Mouse (Mus musculus) lung, embryonic 15.5 days (tissue): ENCODE data around the gene H2-Oa. TPM values are rescaled to one million over a fixed set of nuclear protein-coding genes. Genes with fewer than 3 reads are reported as not detected.

ENCODE experiments used
- ATAC-seq: fragments of 200-750 bp; cut with Nextera tagmentation; 2 replicates; pipeline ENCODE4 v1.8.0; 2017; ENCODE audit warnings: moderate number of reproducible peaks, borderline replicate concordance; ENCODE audit not compliant: low FRiP score, low TSS enrichment; ENCODE audit errors: extremely low read depth
- H3K27ac ChIP-seq: fragments of 300-500 bp; sonication (generic); 2 replicates; pipeline ENCODE4 v1.5.1; 2015; ENCODE audit warnings: moderate library complexity, mild to moderate bottlenecking, inconsistent platforms
- H3K27me3 ChIP-seq: fragments of 300-500 bp; sonication (generic); 2 replicates; pipeline ENCODE4 v1.6.1; 2015; ENCODE audit warnings: inconsistent platforms
- H3K36me3 ChIP-seq: fragments of 300-500 bp; sonication (generic); 2 replicates; pipeline ENCODE4 v1.6.1; 2015; ENCODE audit warnings: inconsistent platforms
- H3K4me1 ChIP-seq: fragments of 300-500 bp; sonication (generic); 2 replicates; pipeline ENCODE4 v1.6.1; 2015; ENCODE audit warnings: inconsistent platforms
- H3K4me2 ChIP-seq: fragments of 300-500 bp; sonication (generic); 2 replicates; pipeline ENCODE4 v1.6.1; 2015; ENCODE audit warnings: inconsistent platforms, mild to moderate bottlenecking, moderate library complexity
- H3K4me3 ChIP-seq: fragments of 300-500 bp; sonication (generic); 2 replicates; pipeline ENCODE4 v1.5.1; 2015; ENCODE audit warnings: mild to moderate bottlenecking, inconsistent platforms
- H3K9ac ChIP-seq: fragments of 300-500 bp; sonication (generic); 2 replicates; pipeline ENCODE4 v1.6.1; 2015; ENCODE audit warnings: inconsistent platforms
- H3K9me3 ChIP-seq: fragments of 300-500 bp; sonication (generic); 2 replicates; pipeline ENCODE4 v1.6.1; 2016; ENCODE audit warnings: inconsistent platforms
- WGBS: fragments of 180-500 bp; shearing (Covaris S2); methylation state at CpG from one replicate; pipeline ENCODE4 v1.1.7; 2015; 5-methylcytosine and 5-hydroxymethylcytosine counted together
- polyA plus RNA-seq: library from polyadenylated mRNA; unstranded; fragments of >200 nt; fragmentation: Nextera tagmentation; extraction: Ambion mirVana; gene quantifications from 2 replicates; pipeline ENCODE4 v1.2.1, GENCODE M21; 2015

The H2-Oa gene
- polyA plus RNA-seq, 1 experiment from 2014 or later: 1.0 TPM

DNA sequence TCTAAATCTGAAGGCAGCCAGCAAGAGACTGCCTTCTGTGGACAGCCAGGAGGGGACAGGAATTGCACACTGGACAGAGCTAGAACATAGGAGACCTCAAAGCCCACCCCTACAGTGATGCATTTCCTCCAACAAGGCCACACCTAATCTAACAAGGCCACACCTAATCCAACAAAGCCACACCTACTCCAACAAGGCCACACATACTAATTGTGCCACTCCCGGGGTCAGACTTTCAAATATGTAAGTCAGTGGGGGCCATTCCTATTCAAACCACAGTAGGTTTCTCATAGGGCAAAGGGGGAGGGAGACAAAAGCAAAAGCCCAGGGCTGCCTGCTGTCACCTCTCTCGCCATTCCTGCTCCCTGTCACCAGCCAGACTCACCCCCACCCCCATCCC is 4.8 kb upstream of the H2-Oa start:
- Histone ChIP-seq H3K4me2 (no peak overlapping the region), H3K4me1 (0 out of 2 replicates have a peak, but pooled peaks cover 3% of the 10 kb centered on the region), H3K36me3 (no peaks in the 10 kb centered on the region), H3K9me3 (no peaks in the 10 kb centered on the region), H3K4me3 (no peak overlapping the region), H3K9ac (no peak overlapping the region), H3K27ac (no peak overlapping the region), H3K27me3 (peaks cover 8% of the 10 kb centered on the region; the same call in 1 of the 2 replicates)
- no peak for ATAC-seq
- 28% methylated on average over 2 of the region's 2 CpGs for WGBS

GRCm38 (mm10) chr17:34088124-34088523 is 4.0 kb upstream of the H2-Oa start:
- H3K36me3 ChIP-seq: no peaks in the 10 kb centered on the region
- ATAC-seq: no peak
- 68% methylated on average over 11 of the region's 11 CpGs for WGBS

GRCm38 (mm10) chr17:34090923-34091322 is 1.2 kb upstream of the H2-Oa start:
- Histone ChIP-seq H3K36me3 (no peaks in the 10 kb centered on the region), H3K4me2 (no peak overlapping the region), H3K27me3 (peaks cover 4% of the 10 kb centered on the region; the same call in 1 of the 2 replicates), H3K27ac (no peak overlapping the region), H3K9me3 (no peaks in the 10 kb centered on the region), H3K9ac (no peak overlapping the region), H3K4me3 (no peak overlapping the region), H3K4me1 (0 out of 2 replicates have a peak, but pooled peaks cover 8% of the 10 kb centered on the region)
- no peak for ATAC-seq
- WGBS: 52% methylated on average over 7 of the region's 7 CpGs

More at GRCm38 (mm10) chr17:34088124-34088523, 4.0 kb upstream of the H2-Oa start:
- peaks cover 8% of the 10 kb centered on the region; the same call in 1 of the 2 replicates for H3K27me3 ChIP-seq
- H3K4me1 ChIP-seq: 0 out of 2 replicates have a peak, but pooled peaks cover 3% of the 10 kb centered on the region
- H3K4me3 ChIP-seq: no peak overlapping the region
- no peak overlapping the region for H3K9ac ChIP-seq
- H3K27ac ChIP-seq: no peak overlapping the region
- H3K9me3 ChIP-seq: no peaks in the 10 kb centered on the region
- H3K4me2 ChIP-seq: no peak overlapping the region

DNA sequence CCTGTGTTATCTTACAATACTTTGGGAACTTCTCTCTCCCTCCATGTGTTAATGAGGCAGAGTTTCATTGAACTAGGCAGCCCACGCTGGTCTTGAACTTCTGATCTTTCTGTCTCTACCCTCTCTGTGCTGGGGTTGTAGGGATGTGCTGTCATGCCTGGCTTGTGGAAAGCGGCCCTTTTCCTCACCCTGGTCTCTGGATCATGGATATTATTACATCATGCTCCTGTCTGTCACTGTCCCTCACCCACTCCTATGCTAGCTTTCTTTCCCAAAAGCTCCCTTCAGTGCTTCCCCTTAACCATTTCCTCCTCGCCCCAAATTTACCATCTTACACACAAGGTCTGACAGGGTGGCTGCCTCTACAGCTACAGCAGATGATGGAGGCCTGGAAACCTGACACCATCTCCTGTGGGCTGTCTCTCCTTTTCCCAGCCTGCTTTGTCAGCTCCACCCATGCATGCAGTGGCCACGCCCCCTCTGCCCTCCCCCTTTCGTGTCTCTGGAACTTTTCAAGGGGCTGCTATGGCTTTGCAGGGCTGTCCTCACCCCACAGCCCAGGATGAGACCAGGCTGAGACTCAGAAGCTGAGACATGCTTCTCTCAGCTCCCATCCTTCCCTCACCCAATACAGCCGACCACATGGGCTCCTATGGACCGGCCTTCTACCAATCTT is 1.2 kb downstream of the H2-Oa start:
- peak; percentile 62; the same call in 1 of the 2 replicates for ATAC-seq
- H3K36me3 ChIP-seq: no peaks in the 10 kb centered on the region
- H3K9me3 ChIP-seq: no peaks in the 10 kb centered on the region
- no peak overlapping the region for H3K9ac ChIP-seq
- H3K27ac ChIP-seq: no peak overlapping the region
- WGBS: 23% methylated on average over 7 of the region's 7 CpGs
- 0 out of 2 replicates have a peak, but pooled peaks cover 5% of the 10 kb centered on the region for H3K4me1 ChIP-seq
- H3K4me3 ChIP-seq: no peak overlapping the region
- H3K27me3 ChIP-seq: peaks cover 4% of the 10 kb centered on the region; the same call in 1 of the 2 replicates
- peak overlapping the region; percentile 2; the same call in 1 of the 2 replicates for H3K4me2 ChIP-seq

GRCm38 (mm10) chr17:34094283-34095035 is 2.3 kb downstream of the H2-Oa start:
- 83% methylated on average over 27 of the region's 27 CpGs for WGBS
- Histone ChIP-seq H3K4me2 (no peak overlapping the region), H3K4me3 (no peak overlapping the region), H3K9me3 (no peaks in the 10 kb centered on the region), H3K27me3 (peaks cover 4% of the 10 kb centered on the region; the same call in 1 of the 2 replicates), H3K36me3 (no peaks in the 10 kb centered on the region), H3K4me1 (0 out of 2 replicates have a peak, but pooled peaks cover 12% of the 10 kb centered on the region), H3K9ac (no peak overlapping the region), H3K27ac (no peak overlapping the region)
- ATAC-seq: no peak; the same call in 1 of the 2 replicates

DNA sequence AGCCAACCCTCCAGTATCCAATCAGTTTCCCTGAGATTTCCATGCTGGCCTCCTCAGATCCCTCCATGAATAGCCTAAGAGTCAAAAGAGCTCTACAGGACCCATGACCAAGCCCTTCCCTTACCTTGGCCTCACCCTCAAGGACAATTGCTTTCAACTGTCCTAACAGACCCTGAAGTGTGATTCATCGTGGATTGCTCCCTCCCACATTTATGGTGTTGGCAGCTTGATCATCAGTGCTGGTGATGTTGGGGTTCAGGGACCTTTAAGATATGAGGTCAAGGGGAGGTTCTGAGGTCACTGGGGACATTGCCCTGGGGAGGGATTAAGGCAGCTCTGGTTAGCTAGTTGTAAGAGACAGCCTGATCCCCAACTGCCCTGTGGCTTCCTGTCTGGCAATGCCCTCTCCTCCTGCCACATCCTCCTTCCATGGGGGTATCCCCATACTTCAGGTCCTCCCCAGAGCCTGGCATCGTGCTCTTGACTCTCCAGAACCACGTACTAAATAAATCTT is 4.4 kb downstream of the H2-Oa start:
- Histone ChIP-seq H3K9ac (no peak overlapping the region), H3K36me3 (no peaks in the 10 kb centered on the region), H3K27me3 (peaks cover 4% of the 10 kb centered on the region; the same call in 1 of the 2 replicates), H3K4me1 (peaks cover 16% of the 10 kb centered on the region; the same call in 1 of the 2 replicates), H3K9me3 (no peaks in the 10 kb centered on the region), H3K4me3 (no peak overlapping the region), H3K4me2 (no peak overlapping the region), H3K27ac (no peak overlapping the region)
- no peak for ATAC-seq
- 75% methylated on average over 3 of the region's 3 CpGs for WGBS

- H3K4me2 ChIP-seq: no peak overlapping the region
- no peak overlapping the region for H3K4me3 ChIP-seq
- peaks cover 18% of the 10 kb centered on the region; the same call in 1 of the 2 replicates for H3K4me1 ChIP-seq
- 59% methylated on average over 5 of the region's 5 CpGs for WGBS
- no peak overlapping the region for H3K9ac ChIP-seq
- ATAC-seq: no peak
- no peak overlapping the region for H3K27ac ChIP-seq
- H3K27me3 ChIP-seq: peaks cover under 1% of the 10 kb centered on the region; the same call in 1 of the 2 replicates
- H3K36me3 ChIP-seq: no peaks in the 10 kb centered on the region
- no peaks in the 10 kb centered on the region for H3K9me3 ChIP-seq
These were observed 5.1 kb downstream of the H2-Oa start for GRCm38 (mm10) chr17:34097272-34097671.

GRCm38 (mm10) chr17:34098709-34099479 is 6.8 kb downstream of the H2-Oa start:
- Histone ChIP-seq H3K27me3 (no peaks in the 10 kb centered on the region), H3K27ac (no peak overlapping the region), H3K36me3 (no peaks in the 10 kb centered on the region), H3K9ac (no peak overlapping the region), H3K9me3 (no peaks in the 10 kb centered on the region), H3K4me2 (no peak overlapping the region), H3K4me3 (no peak overlapping the region), H3K4me1 (peaks cover 14% of the 10 kb centered on the region; the same call in 1 of the 2 replicates)
- WGBS: 28% methylated on average over 10 of the region's 10 CpGs
- ATAC-seq: no peak

DNA sequence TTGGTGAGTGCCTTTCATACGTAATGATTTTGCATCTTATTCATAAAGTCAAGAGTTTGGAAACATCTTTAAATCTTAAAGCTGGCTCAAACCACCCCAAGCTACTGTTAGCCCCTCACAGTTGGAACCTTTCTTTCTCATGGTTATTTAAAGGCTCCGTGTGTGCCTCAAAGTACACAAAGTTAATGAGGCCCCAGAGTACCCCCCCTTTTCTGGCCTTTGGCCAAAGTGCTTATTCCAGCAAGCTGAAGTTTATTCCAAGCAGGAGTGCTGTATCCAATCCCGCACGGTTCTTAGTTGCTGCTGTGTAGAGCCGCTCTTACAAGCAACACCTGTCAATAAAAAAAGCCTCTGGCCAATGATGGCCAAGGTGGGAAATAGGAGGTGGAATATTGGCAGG is 7.4 kb downstream of the H2-Oa start:
- Histone ChIP-seq H3K27me3 (no peaks in the 10 kb centered on the region), H3K4me1 (peaks cover 14% of the 10 kb centered on the region; the same call in 1 of the 2 replicates), H3K4me2 (no peak overlapping the region), H3K27ac (no peak overlapping the region), H3K36me3 (no peaks in the 10 kb centered on the region), H3K9me3 (no peaks in the 10 kb centered on the region), H3K4me3 (no peak overlapping the region), H3K9ac (no peak overlapping the region)
- ATAC-seq: no peak
- WGBS: 30% methylated on average over 5 of the region's 5 CpGs

- H3K36me3 ChIP-seq: no peaks in the 10 kb centered on the region
- no peak overlapping the region for H3K27ac ChIP-seq
- H3K27me3 ChIP-seq: no peaks in the 10 kb centered on the region
- no peak overlapping the region for H3K9ac ChIP-seq
- H3K4me3 ChIP-seq: no peak overlapping the region
- 27% methylated on average over 5 of the region's 5 CpGs for WGBS
- peak overlapping the region; percentile 42; the same call in 1 of the 2 replicates for H3K4me2 ChIP-seq
- peaks cover 14% of the 10 kb centered on the region; the same call in 1 of the 2 replicates for H3K4me1 ChIP-seq
- H3K9me3 ChIP-seq: no peaks in the 10 kb centered on the region
- no peak for ATAC-seq
These were observed 9.0 kb downstream of the H2-Oa start for GRCm38 (mm10) chr17:34101185-34101584.

DNA sequence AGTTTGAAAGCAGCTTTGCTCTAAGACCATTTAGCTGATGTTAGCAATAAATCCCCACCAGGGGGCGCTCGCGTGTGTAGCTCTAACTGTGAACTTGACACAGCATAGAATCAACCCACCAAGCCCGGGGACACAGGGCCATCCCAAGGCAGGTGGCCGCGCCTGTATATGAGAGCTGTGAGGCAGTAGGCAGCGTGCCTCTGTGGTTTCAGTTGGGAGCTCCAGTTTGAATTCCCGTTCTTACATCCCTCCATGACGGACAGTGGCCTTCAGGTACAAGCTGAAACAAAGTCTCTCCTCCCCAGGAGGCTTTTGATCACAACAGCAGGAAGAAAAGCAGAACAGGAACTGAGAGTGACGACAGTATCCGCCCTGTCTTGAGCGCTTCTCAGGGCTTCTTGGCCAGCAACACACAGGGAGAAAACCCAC is 9.5 kb downstream of the H2-Oa start:
- WGBS: 5% methylated on average over 12 of the region's 12 CpGs
- Histone ChIP-seq H3K27ac (no peak overlapping the region), H3K9ac (no peak overlapping the region), H3K27me3 (no peaks in the 10 kb centered on the region), H3K36me3 (no peaks in the 10 kb centered on the region), H3K9me3 (no peaks in the 10 kb centered on the region), H3K4me3 (peak overlapping the region; percentile 16), H3K4me2 (peak overlapping the region; percentile 42), H3K4me1 (peaks cover 14% of the 10 kb centered on the region; the same call in 1 of the 2 replicates)
- ATAC-seq: peak; percentile 73
